Mouse (Mus musculus) mature B cell (primary cell): ENCODE data around the gene Svop.

Experiments used
- in situ Hi-C: fragments of 300-500 bp; cut with MboI; formaldehyde crosslinking; loops from 2 replicates; pipeline ENCODE4 v1.14.3; 2019

The Svop gene

DNA sequence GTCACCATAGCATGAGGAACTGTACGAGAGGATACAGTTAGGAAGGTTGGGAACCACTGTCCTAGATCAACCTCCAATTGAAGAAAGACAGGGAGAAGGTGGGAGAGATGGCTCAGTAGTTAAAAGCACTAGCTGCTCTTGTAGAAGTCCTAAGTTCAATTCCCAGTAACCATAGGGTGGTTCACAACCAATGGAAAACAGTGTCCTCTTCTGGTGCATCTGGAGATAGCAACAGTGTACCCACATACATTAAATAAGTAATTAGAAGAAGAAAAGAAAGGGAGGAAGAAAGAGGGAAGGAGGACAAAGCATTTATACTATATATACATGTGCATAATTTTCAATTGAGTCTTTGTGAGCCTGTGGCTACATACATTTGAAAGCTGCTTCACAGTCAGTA lies 46.2 kb downstream of the Svop start:
- in situ Hi-C loops: loop anchor here (10.0 kb wide), 1 partner anchor 80 kb away; no protein-coding TSS in a partner anchor

GRCm38 (mm10) chr5:114043800-114044199 lies 47.6 kb downstream of the Svop start:
- in situ Hi-C loops: loop anchor here (10.0 kb wide), 1 partner anchor 79 kb away; no protein-coding TSS in a partner anchor

- in situ Hi-C loops: loop anchor here (10.0 kb wide), 1 partner anchor 77 kb away; no protein-coding TSS in a partner anchor
These were observed 49.9 kb downstream of the Svop start for GRCm38 (mm10) chr5:114041327-114041930.

GRCm38 (mm10) chr5:114040911-114041310 lies 50.5 kb downstream of the Svop start:
- in situ Hi-C loops: loop anchor here (10.0 kb wide), 1 partner anchor 76 kb away; no protein-coding TSS in a partner anchor

DNA sequence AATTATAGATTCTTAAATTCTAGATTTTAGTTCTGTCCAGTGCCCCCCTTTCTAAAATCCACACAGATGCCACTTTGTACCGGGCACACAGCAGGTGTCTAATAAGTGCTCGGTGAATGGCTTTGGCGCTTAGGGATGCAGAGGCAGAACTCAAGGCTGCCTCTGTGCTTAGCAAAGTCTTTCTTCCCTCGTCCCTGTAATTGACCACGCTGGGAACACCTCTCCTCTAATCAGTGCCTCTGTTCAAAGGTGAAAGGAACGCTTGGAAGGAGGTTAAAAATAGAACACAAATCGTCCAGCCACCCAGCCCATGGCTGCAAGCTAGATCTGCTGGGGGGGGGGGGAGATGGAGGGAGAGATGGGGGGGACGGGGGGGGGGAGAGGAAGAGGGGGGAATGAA lies 50.9 kb downstream of the Svop start:
- in situ Hi-C loops: loop anchor here (10.0 kb wide), 1 partner anchor 76 kb away; no protein-coding TSS in a partner anchor

GRCm38 (mm10) chr5:114035111-114035510 lies 56.3 kb downstream of the Svop start:
- in situ Hi-C loops: no loop called here

GRCm38 (mm10) chr5:114034393-114034792 lies 57.0 kb downstream of the Svop start:
- in situ Hi-C loops: no loop called here

DNA sequence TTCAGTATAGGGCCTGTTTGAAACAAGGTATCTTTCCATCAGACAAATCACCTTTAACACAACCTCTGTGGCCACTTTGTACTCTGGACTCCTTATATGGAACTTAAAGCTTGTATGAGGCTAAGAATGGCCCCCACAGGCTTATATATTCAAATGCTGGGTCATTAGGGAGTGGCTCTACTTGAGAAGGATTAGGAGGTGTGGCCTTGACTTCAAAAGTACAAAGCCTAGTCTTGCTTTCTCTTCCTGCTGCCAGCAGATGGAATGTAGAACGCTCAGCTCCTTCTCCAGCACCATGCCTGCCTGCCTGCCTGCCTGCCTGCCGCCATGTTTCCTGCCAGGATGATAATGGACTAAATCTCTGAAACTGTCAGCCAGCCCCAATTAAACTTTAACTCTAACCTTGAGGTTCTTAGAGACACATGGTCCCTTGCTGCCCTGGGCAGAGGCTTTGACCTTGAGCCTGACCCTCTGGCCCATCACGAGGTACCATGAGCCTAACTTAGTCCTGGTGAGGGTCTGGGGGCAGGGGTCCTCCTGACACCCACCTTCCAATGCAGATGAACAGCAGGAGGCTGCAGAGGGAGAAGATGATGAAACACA lies 59.1 kb downstream of the Svop start:
- in situ Hi-C loops: no loop called here

GRCm38 (mm10) chr5:114030652-114031051 lies 60.7 kb downstream of the Svop start:
- in situ Hi-C loops: no loop called here

- in situ Hi-C loops: no loop called here
These were observed 63.3 kb downstream of the Svop start for GRCm38 (mm10) chr5:114028111-114028510.

DNA sequence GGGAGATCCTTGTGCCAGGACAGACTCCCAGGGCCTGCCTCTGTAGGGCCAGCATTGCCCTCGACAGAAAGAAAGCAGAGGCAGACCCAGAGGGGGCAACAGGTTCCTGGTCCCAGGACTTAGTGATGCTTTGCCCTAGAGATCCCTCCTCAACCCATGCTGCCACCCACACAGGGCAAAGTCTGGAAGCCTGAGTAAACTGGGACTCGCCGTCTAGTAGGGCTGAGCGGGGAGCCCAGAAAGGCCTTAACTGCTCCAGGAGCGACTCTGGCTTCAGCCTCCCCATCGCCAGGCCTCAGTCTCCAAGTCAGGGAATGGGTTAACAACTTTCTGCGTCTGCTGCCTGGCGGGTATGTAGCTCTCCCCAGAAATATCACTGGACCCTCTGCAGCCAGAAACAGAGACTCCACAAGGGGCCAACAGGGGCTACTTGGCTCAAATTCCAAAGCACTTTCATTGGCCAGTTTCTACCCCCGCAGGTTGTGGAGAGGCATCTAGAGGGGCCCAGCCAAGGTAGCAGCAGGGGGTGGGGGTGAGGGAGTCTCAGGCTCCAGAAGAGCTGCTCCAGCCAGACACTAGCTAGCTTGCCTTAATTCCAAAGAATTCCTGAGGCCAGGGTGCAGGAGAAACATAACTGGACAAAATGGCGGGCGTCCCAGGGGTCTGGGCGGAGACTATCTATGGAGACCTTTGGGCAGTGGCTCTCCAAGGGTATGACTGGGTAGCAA lies 64.0 kb downstream of the Svop start:
- in situ Hi-C loops: no loop called here

- in situ Hi-C loops: no loop called here
These were observed 66.5 kb downstream of the Svop start for GRCm38 (mm10) chr5:114024885-114025284.

GRCm38 (mm10) chr5:114024390-114024789 lies 67.0 kb downstream of the Svop start:
- in situ Hi-C loops: no loop called here

DNA sequence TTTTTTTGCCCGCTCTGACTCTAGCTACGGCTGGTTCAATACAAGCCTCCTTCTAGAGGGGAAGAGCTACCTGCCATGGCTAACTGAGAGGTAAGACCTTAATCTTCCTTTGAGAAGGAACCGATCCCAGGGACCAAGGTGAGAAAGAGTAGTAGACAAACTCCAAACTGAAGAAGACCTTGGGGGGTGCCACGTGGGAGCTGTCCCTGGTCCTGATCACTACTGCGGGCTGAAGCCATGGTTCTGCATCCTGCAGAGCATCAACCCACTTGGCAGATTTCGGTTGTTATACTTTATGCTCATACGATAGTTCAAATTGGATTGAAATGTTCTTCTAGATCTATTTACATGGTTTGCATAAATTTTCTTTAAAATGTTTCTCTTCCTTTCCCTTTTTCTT lies 76.2 kb downstream of the Svop start:
- in situ Hi-C loops: no loop called here

GRCm38 (mm10) chr5:114009049-114009448 lies 82.3 kb downstream of the Svop start:
- in situ Hi-C loops: no loop called here

GRCm38 (mm10) chr5:114007753-114008453 lies 83.5 kb downstream of the Svop start:
- in situ Hi-C loops: no loop called here

DNA sequence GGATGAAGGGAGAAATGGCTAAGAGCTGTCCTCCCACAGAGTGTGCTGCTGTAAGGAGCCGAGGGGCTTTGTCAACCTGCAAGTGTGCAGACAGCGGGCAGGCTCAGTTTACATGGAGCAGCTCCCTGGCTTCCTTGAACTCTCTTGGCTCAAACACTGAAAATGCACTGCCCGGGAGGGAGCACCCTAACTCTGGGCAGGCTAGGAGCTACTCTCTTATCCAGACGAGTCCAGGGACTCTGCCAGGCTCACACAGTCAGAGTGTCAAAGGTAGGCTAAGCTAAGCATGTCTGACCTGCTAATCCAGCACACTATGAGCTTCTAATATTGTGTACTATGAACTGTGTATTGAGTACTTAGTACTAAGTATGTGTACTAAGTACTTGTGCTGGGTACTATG lies 84.4 kb downstream of the Svop start:
- in situ Hi-C loops: no loop called here

DNA sequence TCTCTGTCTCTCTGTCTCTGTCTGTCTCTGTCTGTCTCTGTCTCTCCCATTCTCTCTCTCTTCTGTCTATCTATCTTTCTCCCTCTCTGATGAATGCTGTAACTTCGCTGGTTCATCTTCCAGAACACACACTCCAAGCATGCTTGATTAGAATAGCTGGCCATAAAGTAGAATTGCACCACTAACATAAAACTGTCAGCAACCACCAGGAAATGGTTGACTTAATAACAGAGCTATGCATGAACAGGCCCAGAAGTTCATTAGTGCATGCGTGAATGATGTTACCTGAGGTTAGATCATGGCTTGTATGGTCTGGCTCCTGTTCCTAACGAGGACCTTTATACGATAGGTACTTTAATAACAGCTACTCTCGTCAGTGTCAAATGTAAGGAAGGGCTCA lies 86.3 kb downstream of the Svop start:
- in situ Hi-C loops: no loop called here

GRCm38 (mm10) chr5:114004573-114004972 lies 86.8 kb downstream of the Svop start:
- in situ Hi-C loops: no loop called here

DNA sequence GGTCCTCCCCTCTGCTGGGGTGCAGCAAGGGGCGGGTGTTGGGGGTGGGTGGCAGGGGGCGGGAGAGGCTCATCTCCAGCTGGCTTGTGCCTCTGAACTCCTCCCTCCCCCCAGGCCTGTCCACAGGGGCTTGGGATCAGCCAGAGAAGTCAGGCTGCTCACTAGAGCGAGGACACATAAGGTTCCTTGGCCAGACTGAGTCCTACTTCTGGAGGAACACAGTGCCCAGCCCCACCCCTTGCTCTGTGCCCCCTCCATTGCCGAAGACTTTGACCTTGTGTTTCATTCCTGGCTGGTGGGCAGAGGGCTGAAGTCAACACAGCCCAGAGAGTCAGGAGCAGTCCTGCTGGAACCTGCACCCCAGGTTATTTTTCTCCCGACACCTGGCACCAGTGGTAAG lies 87.8 kb downstream of the Svop start, which contains the start of gene Dao:
TSS of gene Dao (plus strand) at position 162 of the 400 bp plus-strand sequence.
- in situ Hi-C loops: no loop called here

DNA sequence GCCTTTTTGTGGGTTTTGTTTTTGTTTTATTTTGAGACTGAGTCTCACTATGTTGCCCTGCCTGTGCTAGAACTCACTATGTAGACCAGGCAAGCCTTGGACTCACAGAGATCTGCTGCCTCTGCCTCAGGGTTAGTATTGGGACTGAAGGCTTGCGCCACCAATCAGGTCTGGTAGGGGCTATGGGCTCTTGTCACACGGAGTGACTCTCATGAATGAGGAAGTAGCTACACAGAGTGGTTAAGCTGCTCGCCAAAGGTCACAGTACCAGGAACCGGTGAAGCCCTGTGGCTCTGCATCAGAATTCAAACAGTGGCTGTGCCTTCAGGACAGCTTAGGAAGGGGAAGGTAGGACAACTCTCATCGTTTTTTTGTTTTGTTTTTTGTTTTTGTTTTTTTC lies 92.0 kb downstream of the Svop start:
- in situ Hi-C loops: no loop called here

GRCm38 (mm10) chr5:113996458-113996857 lies 94.9 kb downstream of the Svop start:
- in situ Hi-C loops: no loop called here
